Mouse (Mus musculus) ovary, adult 10 weeks (tissue): ENCODE measurements around the gene Isl1. TPM values are rescaled to one million over a fixed set of nuclear protein-coding genes. Genes with fewer than 3 reads are reported as not detected.

Source experiments
- polyA plus RNA-seq: library from polyadenylated mRNA; stranded (reverse); fragments of 350-450 nt; fragmentation: Illumina TruSeq; extraction: RNeasy Lipid Tissue Mini Kit (QIAGEN cat#74804); gene quantifications from one replicate; pipeline ENCODE4 v1.2.3, GENCODE M21; 2014

Isl1 gene
- polyA plus RNA-seq = 0.97 TPM

DNA sequence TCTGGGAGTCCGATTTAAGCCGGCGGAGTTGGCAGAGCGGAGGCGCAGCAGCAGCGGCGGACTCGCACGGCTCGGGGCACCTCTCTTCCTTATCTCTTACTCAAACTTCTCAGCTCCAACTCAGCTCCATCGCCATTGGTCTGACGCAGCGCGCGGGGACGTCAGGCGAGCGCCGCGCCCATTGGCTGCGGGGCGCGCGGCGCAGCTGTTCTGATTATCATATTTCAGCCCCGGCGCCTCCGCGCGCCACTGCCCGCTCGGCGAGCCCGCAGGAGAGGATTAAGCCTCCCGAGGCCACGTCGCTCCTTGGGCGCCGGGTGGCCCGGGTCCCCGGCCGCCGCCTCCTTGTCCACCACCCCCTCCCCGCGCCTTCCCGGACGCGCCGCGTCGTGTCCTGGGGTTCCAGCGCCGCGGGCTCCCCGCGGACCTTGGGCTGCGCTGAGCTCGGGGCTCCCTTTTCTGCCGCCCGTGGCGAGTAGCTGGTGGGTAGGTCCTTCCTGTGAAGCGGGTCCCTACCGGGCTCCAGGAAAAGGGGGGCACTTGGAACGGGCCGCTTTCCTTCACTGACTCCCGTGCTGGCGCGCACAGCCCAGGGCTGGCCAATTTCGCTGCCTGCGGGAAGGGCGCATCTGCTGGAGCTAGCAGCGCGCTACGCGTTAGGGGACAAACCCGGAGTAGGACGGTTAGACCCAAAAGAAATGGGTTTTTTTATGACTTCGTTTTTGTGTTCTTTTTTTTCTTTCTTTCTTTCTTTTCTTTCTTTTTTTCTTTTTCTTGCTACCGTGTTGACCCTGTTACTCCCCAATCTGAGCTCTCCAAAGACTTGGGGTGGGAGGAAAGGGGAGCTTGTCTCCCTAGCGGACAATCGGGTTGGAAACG is at the start of gene Isl1:
Isl1 (minus strand) TSS at position 106 of the 879 bp plus-strand sequence.

